Mouse (Mus musculus) subcutaneous adipose tissue, adult 2 months (tissue): ENCODE results near the gene Aste1. TPM values are rescaled to one million over a fixed set of nuclear protein-coding genes. Genes with fewer than 3 reads are reported as not detected.

Experiments used
- polyA plus RNA-seq: library from polyadenylated mRNA; depleted of rRNA; stranded (reverse); fragments of >200 nt; gene quantifications from 2 replicates; pipeline ENCODE4 v1.2.3, GENCODE M21; 2012; ENCODE audit warnings: low replicate concordance; rRNA removed

Gene Aste1
- 6.6 and 7.7 TPM in 2 replicates for polyA plus RNA-seq

GRCm38 (mm10) chr9:105395218-105395627, at the start of gene Aste1, which contains the start of gene Nek11:
Aste1 (plus strand) TSS chr9:105395392.
Nek11 (minus strand) TSS chr9:105395524.

Other genes with a start within 250 kb of the Aste1 start
- 0.06 TPM in 1 of 2 replicates, not detected in the other for gene Nek11, start 132 bp downstream of the Aste1 start, polyA plus RNA-seq
- 34.2 and 70.1 TPM in 2 replicates for gene Atp2c1, start 131.9 kb downstream of the Aste1 start, polyA plus RNA-seq
- 18.7 and 30.6 TPM in 2 replicates for gene Pik3r4, start 247.6 kb downstream of the Aste1 start, polyA plus RNA-seq